Mouse (Mus musculus) intestine, postnatal 0 days (tissue): ENCODE measurements around the gene Actr6. TPM values are rescaled to one million over a fixed set of nuclear protein-coding genes. Genes with fewer than 3 reads are reported as not detected.

Experiments
- ATAC-seq: fragments of 200-750 bp; cut with Nextera tagmentation; 2 replicates; pipeline ENCODE4 v1.8.0; 2017; ENCODE audit warnings: mild to moderate bottlenecking, moderate TSS enrichment, moderate library complexity
- H3K27ac ChIP-seq: fragments of 300-500 bp; sonication (generic); 2 replicates; pipeline ENCODE4 v1.5.1; 2014; ENCODE audit warnings: mild to moderate bottlenecking, low read depth, low read length, moderate library complexity
- H3K27me3 ChIP-seq: fragments of 300-500 bp; sonication (generic); replicated peaks from 2 replicates; pipeline ENCODE4 v1.6.1; 2014; ENCODE audit warnings: low read length, mixed read lengths; ENCODE audit not compliant: control insufficient read depth, insufficient read depth
- H3K36me3 ChIP-seq: fragments of 300-500 bp; sonication (generic); 2 replicates; pipeline ENCODE4 v1.6.1; 2014; ENCODE audit warnings: mild to moderate bottlenecking, moderate library complexity; ENCODE audit not compliant: control insufficient read depth, insufficient read depth
- H3K4me1 ChIP-seq: fragments of 300-500 bp; sonication (generic); replicated peaks from 2 replicates; pipeline ENCODE4 v1.6.1; 2014; ENCODE audit warnings: antibody characterized with exemption, low read length, mixed read lengths; ENCODE audit not compliant: control insufficient read depth, insufficient read depth
- H3K4me2 ChIP-seq: fragments of 300-500 bp; sonication (generic); replicated peaks from 2 replicates; pipeline ENCODE4 v1.6.1; 2014; ENCODE audit warnings: low read depth, mild to moderate bottlenecking, moderate library complexity
- H3K4me3 ChIP-seq: fragments of 300-500 bp; sonication (generic); 2 replicates; pipeline ENCODE4 v1.5.1; 2014; ENCODE audit warnings: low read depth, low read length
- H3K9ac ChIP-seq: fragments of 300-500 bp; sonication (generic); 2 replicates; pipeline ENCODE4 v1.6.1; 2014; ENCODE audit warnings: mild to moderate bottlenecking, low read depth, low read length
- H3K9me3 ChIP-seq: fragments of 300-500 bp; sonication (generic); 2 replicates; pipeline ENCODE4 v1.6.1; 2016; ENCODE audit warnings: mixed run types; ENCODE audit not compliant: control insufficient read depth
- CTCF ChIP-seq: sonication (generic); IDR thresholded peaks from 2 replicates; pipeline ENCODE4 v1.5.1; 2016; ENCODE audit warnings: low read depth, mild to moderate bottlenecking, control low read depth, antibody characterized with exemption, moderate library complexity
- WGBS: fragments of 180-500 bp; shearing (Covaris S2); extraction: QIAGEN DNeasy Blood & Tissue Kit; methylation state at CpG from one replicate; pipeline ENCODE4 v1.1.7; 2014; 5-methylcytosine and 5-hydroxymethylcytosine counted together
- polyA plus RNA-seq: library from polyadenylated mRNA; unstranded; fragments of >200 nt; fragmentation: Nextera tagmentation; extraction: Ambion mirVana; gene quantifications from 2 replicates; pipeline ENCODE4 v1.2.1, GENCODE M21; 2015

Gene Actr6
- polyA plus RNA-seq, 1 experiment from 2014 or later: 12.5 TPM

- H3K27ac ChIP-seq: no peak overlapping the region
- no peak overlapping the region for H3K4me3 ChIP-seq
- ATAC-seq: no peak
- H3K27me3 ChIP-seq: no peaks in the 10 kb centered on the region
- H3K9ac ChIP-seq: no peak overlapping the region
- 87% methylated on average over 2 of the region's 2 CpGs for WGBS
- no peak for TF ChIP-seq CTCF
- H3K36me3 ChIP-seq: no peaks in the 10 kb centered on the region; the same call in 1 of the 2 replicates
- no peaks in the 10 kb centered on the region for H3K9me3 ChIP-seq
- H3K4me2 ChIP-seq: no peak overlapping the region
- H3K4me1 ChIP-seq: no peaks in the 10 kb centered on the region
Observed at GRCm38 (mm10) chr10:89687455-89687854, 44.6 kb downstream of the Actr6 start.

GRCm38 (mm10) chr10:89686139-89686808 is 45.8 kb downstream of the Actr6 start, which contains the start of gene Scyl2:
TSS of gene Scyl2 (minus strand) at chr10:89686285.
- peak; percentile 99 for ATAC-seq
- peak within 1 kb of the TSS; percentile 86 for H3K4me2 ChIP-seq
- H3K9ac ChIP-seq: peak within 1 kb of the TSS; percentile 94
- TF ChIP-seq CTCF: no peak
- no peaks in the 10 kb centered on the region for H3K9me3 ChIP-seq
- H3K36me3 ChIP-seq: no peaks in the 10 kb centered on the region; the same call in 1 of the 2 replicates
- peak within 1 kb of the TSS; percentile 99 for H3K4me3 ChIP-seq
- no peaks in the 10 kb centered on the region for H3K27me3 ChIP-seq
- no peaks in the 10 kb centered on the region for H3K4me1 ChIP-seq
- H3K27ac ChIP-seq: peak within 1 kb of the TSS; percentile 91
- WGBS: 2% methylated on average over 30 of the region's 31 CpGs

DNA sequence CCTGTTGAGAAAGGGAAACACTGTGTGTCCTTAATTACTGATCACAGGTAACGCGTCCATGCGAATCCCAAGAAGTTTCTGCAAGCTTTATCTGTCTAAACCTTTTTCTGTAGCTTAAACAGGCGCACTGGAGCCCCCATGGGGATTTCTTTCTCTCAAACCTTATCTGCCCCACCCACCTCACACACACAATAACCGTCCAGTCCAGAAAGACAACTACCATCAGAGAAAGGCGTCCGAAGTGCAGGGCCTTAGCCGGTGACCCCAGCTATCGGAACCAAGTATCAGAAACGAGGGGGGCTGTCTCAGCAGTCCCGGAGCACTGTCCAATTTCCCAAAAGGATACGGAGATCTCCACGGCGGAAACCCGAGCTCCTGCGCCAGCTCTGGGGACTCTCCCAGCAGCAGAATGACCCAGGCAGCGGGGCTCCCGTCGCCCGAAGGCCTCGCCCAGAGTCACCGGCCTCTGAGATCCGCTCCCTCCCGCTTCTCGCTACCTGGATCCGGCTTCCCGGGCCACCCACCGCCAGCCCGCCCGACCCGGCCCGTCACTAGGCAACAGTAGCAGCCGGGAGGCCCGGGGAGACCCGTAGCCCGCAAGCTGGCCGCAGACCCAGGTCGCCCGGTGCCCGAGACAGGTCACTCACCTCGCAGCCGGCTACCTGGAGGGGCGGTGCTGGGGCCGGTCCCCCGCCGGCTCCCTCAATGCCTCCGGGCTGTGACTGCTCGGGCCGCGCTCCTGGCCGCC is 46.5 kb downstream of the Actr6 start:
- H3K36me3 ChIP-seq: no peaks in the 10 kb centered on the region; the same call in 1 of the 2 replicates
- peak overlapping the region; percentile 94 for H3K9ac ChIP-seq
- no peaks in the 10 kb centered on the region for H3K27me3 ChIP-seq
- H3K27ac ChIP-seq: peak overlapping the region; percentile 91
- H3K9me3 ChIP-seq: no peaks in the 10 kb centered on the region
- no peaks in the 10 kb centered on the region for H3K4me1 ChIP-seq
- TF ChIP-seq CTCF: no peak
- peak overlapping the region; percentile 99 for H3K4me3 ChIP-seq
- under 1% methylated on average over 38 of the region's 51 CpGs for WGBS
- ATAC-seq: peak; percentile 59
- peak overlapping the region; percentile 86 for H3K4me2 ChIP-seq

DNA sequence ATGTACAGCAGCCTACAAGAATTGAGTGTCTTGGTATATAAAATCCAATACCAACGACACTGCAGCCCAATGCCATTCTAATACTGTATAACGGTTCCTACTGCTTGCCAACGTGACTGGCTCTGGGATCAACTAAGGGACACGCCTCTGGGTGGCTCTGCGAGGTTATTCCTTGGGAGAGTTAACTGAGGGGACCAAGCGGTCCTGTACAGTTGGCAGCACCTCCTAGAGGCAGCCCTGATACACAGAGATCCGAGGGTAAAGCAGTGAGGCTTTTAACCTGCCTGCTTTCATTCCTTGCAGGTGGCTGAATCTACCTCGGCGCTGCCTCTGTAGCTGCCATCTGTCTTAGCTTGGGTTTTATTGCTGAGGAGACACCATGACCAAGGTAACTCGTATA is 49.1 kb downstream of the Actr6 start:
- Histone ChIP-seq H3K27me3 (no peaks in the 10 kb centered on the region), H3K27ac (no peak overlapping the region), H3K9ac (no peak overlapping the region), H3K9me3 (no peaks in the 10 kb centered on the region), H3K4me3 (no peak overlapping the region), H3K4me1 (no peaks in the 10 kb centered on the region), H3K36me3 (no peaks in the 10 kb centered on the region; the same call in 1 of the 2 replicates), H3K4me2 (no peak overlapping the region)
- ATAC-seq: no peak
- 0 out of 2 replicates have a peak, but pooled peaks have one; percentile 16 for TF ChIP-seq CTCF
- 73% methylated on average over 10 of the region's 10 CpGs for WGBS

DNA sequence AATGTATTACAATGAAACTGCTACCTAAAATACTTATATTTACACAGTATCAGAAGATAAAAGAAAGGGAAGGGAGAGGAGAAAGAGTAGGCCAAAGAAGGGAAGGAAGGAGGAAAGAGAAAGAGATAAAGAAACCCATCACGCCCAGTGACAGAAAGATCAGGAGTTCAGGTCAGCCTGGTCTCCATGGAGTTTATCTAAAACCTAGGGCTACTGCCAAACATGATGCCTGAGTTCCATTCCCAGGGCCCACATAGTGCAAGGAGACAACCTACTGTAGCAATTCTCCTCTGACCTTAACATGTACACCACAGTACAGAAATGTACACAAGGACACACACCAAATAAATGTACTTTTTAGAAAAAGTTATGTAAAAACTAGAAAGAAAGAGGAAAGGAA is 49.9 kb downstream of the Actr6 start:
- Histone ChIP-seq H3K4me3 (no peak overlapping the region), H3K9me3 (no peaks in the 10 kb centered on the region), H3K4me2 (no peak overlapping the region), H3K4me1 (no peaks in the 10 kb centered on the region), H3K9ac (no peak overlapping the region), H3K36me3 (no peaks in the 10 kb centered on the region; the same call in 1 of the 2 replicates), H3K27me3 (no peaks in the 10 kb centered on the region), H3K27ac (no peak overlapping the region)
- ATAC-seq: no peak
- 42% methylated on average over 1 of the region's 1 CpGs for WGBS
- no peak for TF ChIP-seq CTCF

- 66% methylated on average over 4 of the region's 4 CpGs for WGBS
- TF ChIP-seq CTCF: no peak
- Histone ChIP-seq H3K27ac (no peak overlapping the region), H3K27me3 (no peaks in the 10 kb centered on the region), H3K36me3 (no peaks in the 10 kb centered on the region; the same call in 1 of the 2 replicates), H3K4me1 (no peaks in the 10 kb centered on the region), H3K9me3 (no peaks in the 10 kb centered on the region), H3K9ac (no peak overlapping the region), H3K4me3 (no peak overlapping the region), H3K4me2 (no peak overlapping the region)
- no peak for ATAC-seq
Observed at GRCm38 (mm10) chr10:89681706-89682105, 50.4 kb downstream of the Actr6 start.
